Mouse (Mus musculus) erythroblast, embryonic 14.5 days (primary cell): ENCODE data around the gene B4galnt1.

Source experiments
- GATA1 ChIP-seq: IDR thresholded peaks from 2 replicates; pipeline ENCODE4 v1.6.1; 2012; ENCODE audit warnings: low read length, inconsistent platforms, mixed read lengths
- TAL1 ChIP-seq: IDR thresholded peaks from 3 replicates; pipeline ENCODE4 v1.6.1; 2012; ENCODE audit warnings: low read length, inconsistent platforms, mixed read lengths

- TF ChIP-seq GATA1 (no peak), TAL1 (no peak)
Measured at GRCm38 (mm10) chr10:127188079-127188453, 23.0 kb downstream of the B4galnt1 start.
